Mouse (Mus musculus) ES-Bruce4 (cell line): Measurements from ENCODE around the gene Primpol. TPM values are rescaled to one million over a fixed set of nuclear protein-coding genes. Genes with fewer than 3 reads are reported as not detected.
A peak's percentile ranks its signal among the peaks of the same experiment; 100 is the strongest.

Experiments used
- H3K27ac ChIP-seq: 2 replicates; pipeline ENCODE4 v1.5.1; 2012; ENCODE audit warnings: low read length, inconsistent platforms; ENCODE audit not compliant: insufficient read depth
- H3K27me3 ChIP-seq: 2 replicates; pipeline ENCODE4 v1.6.1; 2012; ENCODE audit warnings: mild to moderate bottlenecking, low read length, inconsistent platforms; ENCODE audit not compliant: control insufficient read depth, poor library complexity, insufficient read depth, severe bottlenecking
- H3K36me3 ChIP-seq: 2 replicates; pipeline ENCODE4 v1.6.1; 2012; ENCODE audit warnings: inconsistent platforms, mild to moderate bottlenecking, low read length, moderate library complexity; ENCODE audit not compliant: control insufficient read depth, poor library complexity, insufficient read depth, severe bottlenecking
- H3K4me1 ChIP-seq: one replicate; pipeline ENCODE4 v1.8.1; 2011; ENCODE audit warnings: low read length; ENCODE audit not compliant: control insufficient read depth, insufficient read depth
- H3K4me3 ChIP-seq: 2 replicates; pipeline ENCODE4 v1.5.1; 2011; ENCODE audit warnings: low read depth, mild to moderate bottlenecking, low read length
- H3K9ac ChIP-seq: 2 replicates; pipeline ENCODE4 v1.6.1; 2012; ENCODE audit warnings: low read depth, mild to moderate bottlenecking, inconsistent platforms; ENCODE audit not compliant: poor library complexity, severe bottlenecking
- H3K9me3 ChIP-seq: replicated peaks from 2 replicates; pipeline ENCODE4 v1.6.1; 2012; ENCODE audit warnings: mild to moderate bottlenecking, low read length, inconsistent platforms; ENCODE audit not compliant: control insufficient read depth, poor library complexity, insufficient read depth, severe bottlenecking
- CTCF ChIP-seq: IDR thresholded peaks from one replicate; pipeline ENCODE4 v1.8.1; 2011; ENCODE audit warnings: low read depth, low read length
- EP300 ChIP-seq: IDR thresholded peaks from 2 replicates; pipeline ENCODE4 v1.6.1; 2011; ENCODE audit warnings: low read depth, low read length; ENCODE audit not compliant: insufficient read depth
- POLR2A ChIP-seq: IDR thresholded peaks from one replicate; pipeline ENCODE4 v1.8.1; 2011; ENCODE audit warnings: low read length; ENCODE audit not compliant: insufficient read depth
- polyA plus RNA-seq: library from polyadenylated mRNA; stranded (reverse); fragments of >200 nt; gene quantifications from 2 replicates; pipeline ENCODE4 v1.2.4, GENCODE M21; 2011; ENCODE audit warnings: low read depth; ENCODE audit not compliant: missing spikeins, insufficient read depth, insufficient read length

Primpol gene
- polyA plus RNA-seq, 1 experiment = 64.2 TPM

DNA sequence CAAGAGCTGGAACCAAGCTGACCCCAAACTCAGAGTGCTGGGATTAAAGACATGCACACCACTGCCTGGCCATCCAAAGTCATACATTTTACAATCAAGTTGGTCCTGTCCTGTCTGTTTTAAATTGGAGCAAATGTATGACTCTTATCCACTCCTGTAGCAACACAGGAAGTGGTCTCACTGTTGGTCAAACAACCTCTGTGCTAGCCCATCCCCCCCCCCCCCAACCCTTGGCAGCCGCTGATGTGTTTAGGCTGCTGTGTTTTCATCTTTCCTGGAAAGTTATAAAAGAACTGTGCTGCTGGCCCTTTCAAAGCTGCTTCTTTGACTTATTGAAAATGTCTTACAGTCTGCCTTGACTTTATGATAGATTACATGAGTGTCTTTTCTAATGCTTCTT lies 8.2 kb upstream of the Primpol start:
- H3K27ac ChIP-seq = no peak overlapping the region
- TF ChIP-seq POLR2A (no peak), EP300 (no peak), CTCF (no peak)
- peaks cover 6% of the 10 kb centered on the region for H3K36me3 ChIP-seq
- no peak overlapping the region for H3K9ac ChIP-seq
- no peaks in the 10 kb centered on the region for H3K27me3 ChIP-seq
- no peak overlapping the region for H3K4me3 ChIP-seq
- no peaks in the 10 kb centered on the region for H3K9me3 ChIP-seq
- H3K4me1 ChIP-seq = peaks cover 2% of the 10 kb centered on the region

DNA sequence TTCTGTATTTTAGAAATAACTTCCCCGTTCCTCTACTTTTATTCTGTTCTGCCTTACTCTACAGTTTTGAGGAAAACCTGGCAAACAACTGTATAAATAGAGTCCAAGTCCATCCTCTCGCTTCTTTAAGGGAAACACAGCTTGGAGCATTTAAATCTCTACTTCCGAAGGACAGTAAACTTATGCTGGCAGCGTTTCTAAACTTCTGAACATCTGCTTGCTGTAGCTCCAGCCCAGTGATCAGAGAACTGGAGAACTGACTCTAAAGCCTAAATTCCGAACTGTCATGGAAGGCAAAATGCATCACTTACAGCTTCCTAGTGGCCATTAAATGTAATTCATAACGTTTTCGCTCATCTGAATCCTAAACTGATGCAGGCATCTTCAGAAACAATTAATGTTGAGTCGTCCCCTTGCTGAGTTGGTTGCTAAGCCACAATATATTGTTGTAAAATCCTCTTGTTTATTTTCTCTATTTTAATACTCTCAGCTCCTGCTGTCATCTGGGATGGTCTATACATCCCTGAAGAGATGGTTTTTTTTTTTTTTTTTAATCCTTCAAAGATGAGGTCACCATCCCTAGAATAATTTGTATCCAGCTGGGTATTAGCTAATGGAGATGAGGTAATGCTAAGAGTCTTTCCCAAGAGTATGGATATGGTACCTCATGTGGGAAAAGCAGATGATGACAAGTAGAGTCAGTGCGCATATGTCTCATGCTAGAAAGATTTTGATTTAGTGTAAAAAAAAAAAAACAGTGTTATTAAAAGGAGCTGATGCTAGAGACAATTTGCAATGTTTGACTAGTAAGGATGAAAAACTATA lies 5.6 kb upstream of the Primpol start:
- Histone ChIP-seq H3K9me3 (no peaks in the 10 kb centered on the region), H3K9ac (no peak overlapping the region), H3K4me3 (no peak overlapping the region), H3K27ac (no peak overlapping the region), H3K4me1 (peaks cover 2% of the 10 kb centered on the region), H3K27me3 (no peaks in the 10 kb centered on the region), H3K36me3 (0 out of 2 replicates have a peak, but pooled peaks cover 2% of the 10 kb centered on the region)
- no peak for TF ChIP-seq EP300

- Histone ChIP-seq H3K36me3 (0 out of 2 replicates have a peak, but pooled peaks cover 2% of the 10 kb centered on the region), H3K27ac (peak overlapping the region; percentile 83), H3K4me1 (no peaks in the 10 kb centered on the region), H3K9ac (peak overlapping the region; percentile 87), H3K4me3 (peak overlapping the region; percentile 48), H3K27me3 (no peaks in the 10 kb centered on the region), H3K9me3 (no peaks in the 10 kb centered on the region)
- TF ChIP-seq CTCF (no peak), POLR2A (no peak), EP300 (no peak)
These were observed 1.8 kb upstream of the Primpol start for GRCm38 (mm10) chr8:46618639-46619320.

DNA sequence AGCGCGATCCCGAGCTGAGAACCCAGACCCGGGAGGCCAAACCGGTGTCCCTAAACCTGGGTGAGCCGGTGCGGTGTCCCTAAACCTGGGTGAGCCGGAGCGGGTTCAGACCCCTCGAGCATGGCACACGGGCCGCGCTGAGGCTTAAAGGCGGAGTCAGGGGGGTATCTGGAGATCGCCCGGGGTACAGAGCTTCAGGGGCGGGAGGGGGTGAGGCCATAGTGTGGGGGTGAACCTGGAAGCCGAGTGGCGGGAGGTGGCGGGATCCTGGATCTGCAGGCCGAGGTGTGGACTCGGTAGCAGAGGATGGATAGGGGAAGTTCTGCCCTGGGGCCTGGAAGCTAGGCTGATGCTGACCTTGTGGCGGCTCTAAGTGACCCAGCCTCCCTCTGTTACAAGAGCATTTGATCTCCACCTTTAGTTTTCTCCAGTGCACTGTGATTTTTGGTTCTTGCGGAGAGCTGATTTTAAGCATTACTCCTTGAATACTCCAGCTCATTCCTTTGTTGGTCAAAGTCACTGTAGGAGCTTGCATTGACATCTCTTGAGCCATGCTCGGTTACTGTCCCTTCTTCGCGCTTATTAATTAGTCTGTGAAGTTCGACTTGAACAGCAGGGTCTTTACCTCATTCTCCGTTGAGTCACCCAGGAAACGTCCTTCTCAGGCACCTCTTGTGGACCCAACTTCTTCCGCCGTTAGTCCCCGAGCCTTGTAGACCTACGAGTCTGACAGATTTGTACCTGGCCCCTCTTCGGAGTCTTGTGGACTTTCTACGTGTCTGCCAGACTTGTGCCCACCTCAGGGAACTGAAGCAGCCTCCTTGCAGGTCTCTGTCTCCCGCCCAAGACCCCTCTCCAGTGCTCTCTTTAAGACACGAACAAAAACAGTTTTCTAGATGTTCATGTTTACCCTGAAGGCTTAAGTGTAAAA lies 943 bp upstream of the Primpol start:
- H3K9me3 ChIP-seq = no peaks in the 10 kb centered on the region
- H3K27ac ChIP-seq = peak overlapping the region; percentile 83; the same call in 1 of the 2 replicates
- H3K27me3 ChIP-seq = no peaks in the 10 kb centered on the region
- H3K36me3 ChIP-seq = 0 out of 2 replicates have a peak, but pooled peaks cover 2% of the 10 kb centered on the region
- peak overlapping the region; percentile 87 for H3K9ac ChIP-seq
- H3K4me3 ChIP-seq = peak overlapping the region; percentile 48
- no peaks in the 10 kb centered on the region for H3K4me1 ChIP-seq
- TF ChIP-seq EP300 = no peak
- TF ChIP-seq CTCF = no peak
- TF ChIP-seq POLR2A = no peak

- H3K27ac ChIP-seq = no peak overlapping the region
- peak overlapping the region; percentile 87; the same call in 1 of the 2 replicates for H3K9ac ChIP-seq
- no peaks in the 10 kb centered on the region for H3K27me3 ChIP-seq
- no peaks in the 10 kb centered on the region for H3K9me3 ChIP-seq
- H3K4me3 ChIP-seq = no peak overlapping the region
- no peaks in the 10 kb centered on the region for H3K4me1 ChIP-seq
- H3K36me3 ChIP-seq = no peaks in the 10 kb centered on the region; the same call in 1 of the 2 replicates
- TF ChIP-seq POLR2A (no peak), EP300 (no peak), CTCF (no peak)
These were observed 1.1 kb downstream of the Primpol start for GRCm38 (mm10) chr8:46615936-46616335.
